Mouse (Mus musculus): ENCODE data around the gene Thada.

Gene Thada

DNA sequence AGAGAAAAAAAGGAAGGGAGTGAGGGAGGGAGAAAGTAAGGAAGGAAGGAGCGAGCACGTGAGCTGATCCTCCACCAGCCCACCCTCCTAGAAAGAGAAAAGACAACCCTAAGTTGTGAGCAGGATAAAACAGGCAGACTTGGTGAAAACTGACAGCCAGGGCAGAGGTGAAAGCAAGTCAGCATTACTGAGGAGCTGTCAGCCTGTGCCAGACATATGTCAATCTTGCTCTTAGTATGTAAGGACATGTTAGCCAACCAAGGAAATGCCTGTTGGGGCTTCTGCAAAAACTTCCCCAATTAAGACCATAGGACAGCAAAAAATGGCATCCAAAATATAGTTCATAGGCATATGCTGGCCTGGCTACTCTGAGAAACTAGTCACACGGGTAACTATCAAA lies 117.1 kb downstream of the Thada start:
- no peak for DNase-seq (ENCODE audit: low spot score)

DNA sequence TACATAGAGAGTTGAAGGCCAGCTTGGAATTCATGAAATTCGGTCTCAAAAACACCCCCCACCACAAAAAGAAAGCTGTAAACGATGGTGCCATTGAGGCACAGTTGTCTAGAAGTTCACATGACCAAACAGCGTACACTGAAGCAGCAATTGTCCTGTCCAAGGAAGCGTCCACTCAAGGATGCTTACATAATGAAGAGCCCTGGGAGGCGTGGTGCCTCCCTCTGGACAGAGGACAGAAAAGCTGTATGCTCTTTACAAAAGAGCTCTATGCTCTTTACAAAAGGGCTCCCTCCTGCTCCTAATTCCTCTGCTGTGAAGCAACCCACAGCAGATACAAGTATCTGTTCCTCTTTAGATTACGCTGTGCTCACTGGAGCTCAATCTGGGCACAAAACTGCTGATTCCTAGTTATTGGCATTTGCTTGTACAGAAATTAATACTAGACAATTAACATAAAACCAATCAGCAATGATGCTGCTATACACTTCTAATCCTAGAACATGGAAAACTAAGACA lies 123.6 kb downstream of the Thada start:
- DNase-seq (ENCODE audit: low spot score), result no peak

DNA sequence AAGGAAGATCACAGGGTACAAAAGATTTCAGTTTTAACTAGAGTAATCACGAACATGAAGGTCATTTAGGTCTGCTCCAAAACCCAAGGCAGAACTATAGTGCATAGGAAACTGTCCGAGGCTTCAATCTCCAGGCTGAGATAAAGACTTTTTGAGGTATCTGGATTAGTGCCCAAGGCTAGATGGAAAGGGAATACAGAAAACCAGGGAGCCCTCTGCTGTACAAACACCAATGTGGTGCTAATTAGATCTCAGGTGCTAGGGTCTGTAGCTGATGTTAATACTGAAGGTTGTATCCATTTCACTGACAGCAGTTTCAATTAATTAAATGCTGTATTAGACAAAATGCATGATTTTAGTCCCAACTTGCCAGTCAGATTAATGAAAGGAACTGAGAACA lies 124.3 kb downstream of the Thada start:
- DNase-seq (ENCODE audit: low spot score), result no peak

DNA sequence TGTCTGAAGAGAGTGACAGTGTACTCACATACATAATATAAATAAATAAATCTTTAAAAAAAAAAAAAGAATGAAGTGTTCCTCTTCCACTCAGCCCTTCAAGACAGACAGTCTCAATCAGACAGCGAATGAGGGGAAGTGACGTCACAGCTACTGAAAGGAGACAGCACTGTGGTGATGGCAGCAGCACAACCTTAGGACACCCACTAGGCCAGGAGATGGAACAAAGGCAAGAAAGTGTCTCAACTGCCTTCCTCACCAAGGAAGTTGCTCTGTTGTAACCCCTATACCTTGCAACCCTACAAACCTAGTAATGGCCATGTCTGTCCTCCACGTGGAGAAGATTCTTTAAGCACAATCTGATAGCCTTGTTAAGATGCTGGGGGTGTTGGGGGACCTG lies 125.4 kb downstream of the Thada start:
- no peak for DNase-seq (ENCODE audit: low spot score)

DNA sequence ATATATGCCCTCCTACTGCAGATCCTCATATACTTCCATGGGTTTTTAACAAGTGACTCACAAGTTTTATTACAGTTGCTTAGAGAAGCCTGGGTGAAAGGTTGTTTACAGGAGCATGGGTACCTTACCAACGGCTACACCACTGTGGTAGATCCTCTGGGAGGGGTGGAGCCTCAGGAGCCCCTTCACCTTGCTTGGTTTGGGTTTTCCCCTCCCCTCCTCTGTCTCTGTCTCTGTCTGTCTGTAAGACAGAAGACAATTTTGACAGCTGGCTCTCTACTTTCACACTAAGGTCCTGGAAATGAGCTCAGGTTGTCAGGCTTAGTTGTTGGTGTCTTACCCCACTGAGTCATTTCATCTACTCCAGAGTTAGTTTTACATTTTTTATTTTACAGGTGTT lies 130.0 kb downstream of the Thada start:
- no peak for DNase-seq (ENCODE audit: low spot score)

DNA sequence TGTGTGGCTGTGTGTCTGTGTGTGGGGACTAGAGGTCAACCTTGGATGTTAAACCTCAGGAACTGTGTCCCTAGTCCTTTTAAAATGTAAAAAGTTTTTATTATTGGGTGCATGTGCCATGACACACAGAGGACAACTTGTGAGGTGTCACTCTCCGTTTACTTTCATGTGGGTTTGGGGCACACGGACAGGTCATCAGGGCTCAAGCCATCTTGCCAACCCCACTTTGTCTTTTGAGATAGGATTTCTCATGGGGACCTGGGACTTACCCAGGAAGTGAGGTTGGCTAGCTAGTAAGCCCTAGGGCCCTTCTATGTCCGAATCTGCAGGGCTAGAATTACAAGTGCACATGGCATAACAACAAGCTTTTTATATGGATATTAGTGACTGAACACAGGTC lies 130.9 kb downstream of the Thada start:
- no peak for DNase-seq (ENCODE audit: low spot score)

DNA sequence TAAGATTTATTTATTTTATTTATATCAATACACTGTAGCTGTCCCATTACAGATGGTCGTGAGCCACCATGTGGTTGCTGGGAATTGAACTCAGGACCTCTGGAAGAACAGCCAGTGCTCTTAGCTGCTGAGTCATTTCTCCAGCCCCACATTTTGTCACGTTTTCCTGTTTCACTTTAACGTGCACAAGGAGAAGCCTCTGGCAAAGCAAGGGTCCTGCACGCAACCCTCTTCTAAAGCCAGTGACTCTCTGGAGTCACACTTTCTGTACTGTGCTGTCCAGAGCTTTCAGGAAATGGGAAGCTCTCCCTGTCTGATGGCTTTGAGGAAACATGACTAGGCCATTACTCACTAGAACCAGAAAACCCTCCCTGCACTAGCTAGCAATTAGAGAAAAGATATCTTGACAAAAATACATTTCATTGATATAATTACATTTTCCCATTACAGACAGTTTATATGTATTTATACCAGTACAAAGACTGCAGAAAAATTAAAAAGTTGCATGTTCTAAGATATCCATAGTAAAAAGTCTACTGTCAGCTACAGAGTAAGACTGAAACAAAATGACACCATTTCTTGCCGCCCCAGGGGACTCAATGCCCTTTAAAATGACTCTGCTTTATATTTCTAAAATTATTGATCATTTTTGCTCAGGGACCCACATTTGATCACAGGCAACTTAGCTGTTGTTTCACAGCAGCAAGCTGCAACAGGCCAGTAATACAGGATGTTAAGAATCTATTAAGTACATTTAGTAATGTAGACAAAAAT lies 131.6 kb downstream of the Thada start:
- DNase-seq (ENCODE audit: low spot score), result no peak

DNA sequence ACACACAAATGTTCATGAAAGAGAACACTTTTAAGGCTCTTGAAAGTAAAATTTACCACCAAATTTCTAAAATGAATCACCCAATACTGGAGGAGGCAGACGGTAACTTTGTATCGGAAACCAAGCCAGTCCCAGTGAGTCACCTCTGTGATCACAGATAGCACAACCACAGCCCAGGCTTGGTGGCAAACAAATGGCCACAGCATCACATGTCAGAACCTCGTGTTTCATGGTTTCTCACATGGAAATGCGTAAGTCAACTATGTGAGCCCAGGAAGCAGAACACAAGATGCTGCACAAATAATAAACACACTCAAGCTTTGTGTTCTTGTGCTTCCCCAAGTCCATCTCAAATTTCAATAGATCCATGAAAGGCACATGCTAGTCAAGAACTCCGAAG lies 133.1 kb downstream of the Thada start:
- DNase-seq (ENCODE audit: low spot score), result no peak

DNA sequence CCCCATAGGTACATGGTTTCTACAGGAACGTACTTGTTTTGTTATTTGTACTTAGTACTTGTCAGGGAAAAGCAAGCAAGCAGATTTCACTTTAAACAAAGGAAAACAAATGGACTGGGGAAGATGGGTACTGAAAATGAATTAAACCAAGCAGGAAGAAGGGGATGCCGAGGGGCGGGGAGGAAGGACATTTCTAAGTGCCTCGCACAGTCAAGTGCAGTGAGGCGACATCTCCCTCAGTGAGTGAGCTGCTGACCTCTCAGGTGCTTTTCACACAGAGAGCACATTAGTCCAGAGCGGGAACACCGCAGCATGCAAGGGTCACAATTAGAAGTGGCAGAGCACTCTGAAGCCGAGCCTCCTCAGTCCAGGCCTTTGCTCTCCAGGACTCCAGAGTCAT lies 135.0 kb downstream of the Thada start:
- no peak for DNase-seq (ENCODE audit: low spot score)

DNA sequence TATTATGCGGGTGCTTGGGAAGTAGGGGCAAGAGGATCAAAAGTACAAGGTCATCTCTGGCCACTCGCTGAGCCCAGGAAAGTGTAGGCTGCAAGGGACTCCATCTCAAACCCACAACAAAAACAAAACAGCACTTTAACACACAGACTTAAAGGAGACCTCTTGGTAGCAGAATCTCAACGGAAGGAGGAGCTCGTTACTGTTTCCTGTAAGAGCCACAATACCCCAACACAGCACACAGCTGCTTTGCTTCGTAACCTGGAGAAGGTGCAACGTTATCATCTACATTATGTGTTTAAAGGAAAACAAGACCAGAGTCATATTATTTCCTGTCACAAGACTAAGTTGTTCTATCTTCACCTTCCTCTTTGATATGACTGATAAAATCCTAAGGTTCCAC lies 135.5 kb downstream of the Thada start:
- no peak for DNase-seq (ENCODE audit: low spot score)

DNA sequence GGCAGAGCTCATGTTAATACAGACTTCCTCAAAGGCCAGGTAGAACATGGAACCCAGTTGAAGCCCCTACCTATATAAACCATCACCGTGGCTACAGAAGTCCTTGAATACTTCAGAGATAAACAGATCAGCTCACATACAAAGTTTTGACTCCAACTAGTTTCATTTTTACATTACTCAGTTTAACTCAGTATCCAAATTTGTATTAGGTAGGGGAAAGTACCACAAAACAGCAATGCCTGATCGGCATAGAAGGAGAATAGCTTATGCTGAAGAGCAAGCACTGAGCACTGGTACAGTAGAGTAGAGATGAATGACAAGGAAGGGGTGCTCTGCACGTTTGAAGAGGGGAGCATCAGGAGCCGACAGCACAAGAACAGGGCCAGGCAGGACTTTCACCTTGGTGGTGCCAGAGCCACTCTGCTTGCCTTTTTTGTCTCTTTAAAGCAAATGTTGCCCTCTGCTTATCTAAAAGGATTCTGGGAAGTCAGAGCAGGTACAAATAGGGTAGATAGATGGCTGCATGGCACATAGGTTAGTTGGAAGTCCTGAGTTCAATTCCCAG lies 136.0 kb downstream of the Thada start:
- DNase-seq (ENCODE audit: low spot score), result no peak

DNA sequence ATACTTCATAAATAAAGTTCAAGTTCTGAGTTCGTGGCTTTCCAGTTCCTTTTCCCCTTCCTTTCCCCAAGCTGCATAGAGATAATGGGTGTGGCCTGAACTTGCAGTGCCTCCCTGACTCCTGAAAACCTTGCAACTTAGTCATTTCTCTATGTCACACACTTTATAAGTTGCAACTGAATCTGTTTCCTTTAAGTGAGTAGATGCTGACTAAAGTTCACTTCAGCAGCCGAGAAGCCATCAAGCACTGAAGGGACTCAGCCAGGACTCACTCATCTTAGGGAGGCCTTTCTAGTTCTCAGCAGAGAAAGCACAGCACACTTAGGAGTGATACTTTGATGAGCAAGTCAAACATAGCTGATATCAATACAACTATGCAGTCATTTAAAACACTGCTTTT lies 137.5 kb downstream of the Thada start:
- DNase-seq (ENCODE audit: low spot score), result no peak

DNA sequence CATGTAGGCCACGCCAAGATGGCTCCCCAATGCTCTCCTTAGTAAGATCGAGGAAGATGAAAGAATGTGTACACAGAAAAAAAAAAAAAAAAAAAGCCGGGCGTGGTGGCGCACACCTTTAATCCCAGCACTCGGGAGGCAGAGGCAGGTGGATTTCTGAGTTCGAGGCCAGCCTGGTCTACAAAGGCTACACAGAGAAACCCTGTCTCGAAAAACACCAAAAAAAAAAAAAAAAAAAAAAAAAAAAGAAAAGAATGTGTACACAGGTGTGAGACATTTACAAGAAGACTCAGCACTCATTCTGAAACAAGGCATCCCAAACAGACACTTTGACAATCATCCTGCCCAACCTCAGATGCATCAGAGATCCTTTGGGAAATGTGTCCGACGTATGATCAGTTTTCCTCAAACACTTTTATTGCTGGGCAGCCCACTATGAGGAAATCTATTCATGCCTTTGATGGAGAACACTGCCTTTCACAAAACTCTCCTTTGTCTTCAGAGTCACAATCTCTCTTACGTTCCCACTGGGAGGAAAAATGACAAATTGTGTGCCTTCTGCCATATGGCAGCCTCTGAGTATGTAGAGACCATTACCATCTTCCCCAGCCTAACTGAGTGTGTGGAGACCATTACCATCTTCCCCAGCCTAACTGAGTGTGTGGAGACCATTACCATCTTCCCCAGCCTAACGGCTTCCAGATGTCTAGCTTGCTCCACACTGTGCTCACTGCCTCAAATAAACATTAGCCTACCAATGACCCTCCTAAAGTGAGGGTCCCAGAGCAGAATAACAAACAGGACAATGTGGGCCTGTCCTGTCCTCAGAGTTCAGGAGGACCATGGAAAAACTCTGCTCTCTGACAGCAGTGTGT lies 138.7 kb downstream of the Thada start:
- DNase-seq (ENCODE audit: low spot score), result no peak

DNA sequence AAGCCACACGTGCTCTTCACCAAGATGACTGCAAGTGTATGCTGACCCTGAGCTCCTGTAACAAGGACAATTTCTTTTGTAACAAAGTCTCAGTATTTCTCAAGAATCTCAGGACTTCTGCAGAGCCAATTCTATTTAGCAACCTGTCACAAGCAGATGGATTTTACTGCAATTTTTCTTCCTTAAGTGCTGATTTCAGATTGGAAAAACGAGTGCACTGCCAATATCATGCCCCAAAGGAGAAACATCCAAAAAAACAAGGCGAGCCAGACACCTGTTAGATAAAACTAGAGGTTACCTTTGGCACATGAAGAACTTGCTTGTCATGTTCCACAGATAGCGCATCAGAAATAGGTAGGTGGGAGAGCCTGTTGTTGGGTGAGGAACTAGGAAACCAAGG lies 143.8 kb downstream of the Thada start:
- no peak for DNase-seq (ENCODE audit: low spot score)

DNA sequence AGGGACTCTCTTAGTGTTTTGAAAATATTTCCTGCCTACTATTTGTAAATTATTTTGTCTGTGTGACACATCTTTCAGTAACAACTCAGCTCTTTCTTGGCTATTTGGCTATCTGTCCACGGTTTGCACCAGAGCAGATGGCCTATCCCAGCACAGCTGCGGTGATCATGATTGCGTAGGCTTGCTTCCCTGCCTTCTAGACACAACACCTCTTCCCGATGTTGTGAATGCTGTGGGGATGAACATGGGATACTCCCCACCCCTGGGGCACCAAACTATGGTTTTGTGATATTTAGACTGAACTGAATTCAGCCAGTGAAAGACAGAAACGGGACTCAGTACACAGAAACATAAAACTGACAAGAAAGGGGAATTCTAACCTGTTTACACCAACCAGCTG lies 144.7 kb downstream of the Thada start:
- peak; percentile 28 for DNase-seq (ENCODE audit: low spot score)

DNA sequence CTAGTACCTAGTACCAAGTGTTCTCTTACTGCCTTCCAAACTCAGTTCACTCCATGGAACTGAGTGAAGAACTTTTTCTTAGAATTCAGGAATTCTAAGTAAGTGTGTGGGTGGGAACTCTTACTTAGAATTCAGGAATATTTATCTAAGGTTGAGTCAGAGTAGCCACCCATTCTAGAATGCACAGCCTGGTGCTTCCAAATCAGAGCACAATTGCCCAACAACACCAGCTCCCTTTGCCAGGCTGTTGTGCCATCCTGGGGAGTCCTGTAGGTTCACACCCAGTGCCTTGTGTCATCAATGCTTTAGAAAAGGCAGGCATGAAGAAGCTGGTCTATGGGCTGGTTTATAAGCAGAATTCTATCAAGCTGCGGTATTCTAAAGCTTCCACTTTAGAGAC lies 145.4 kb downstream of the Thada start:
- DNase-seq (ENCODE audit: low spot score), result no peak

DNA sequence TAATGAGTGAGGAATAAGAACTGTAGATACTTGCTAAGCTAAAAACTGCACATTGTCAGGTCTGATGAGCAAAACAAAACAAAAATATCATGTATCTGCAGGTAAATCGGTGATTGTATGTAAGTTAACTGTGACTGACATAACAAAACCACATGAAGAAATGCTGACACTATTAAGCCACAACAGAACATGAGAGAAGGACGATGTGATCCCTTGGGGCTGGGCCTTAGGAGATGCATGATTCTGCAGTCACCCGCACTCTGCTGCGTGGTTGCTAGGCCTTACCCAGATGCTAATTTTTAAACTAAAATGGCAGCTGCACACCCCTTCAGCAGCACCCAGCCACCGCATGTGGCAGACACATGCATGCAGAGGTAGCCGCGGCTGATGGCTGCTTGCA lies 151.7 kb downstream of the Thada start:
- no peak for DNase-seq (ENCODE audit: low spot score)

DNA sequence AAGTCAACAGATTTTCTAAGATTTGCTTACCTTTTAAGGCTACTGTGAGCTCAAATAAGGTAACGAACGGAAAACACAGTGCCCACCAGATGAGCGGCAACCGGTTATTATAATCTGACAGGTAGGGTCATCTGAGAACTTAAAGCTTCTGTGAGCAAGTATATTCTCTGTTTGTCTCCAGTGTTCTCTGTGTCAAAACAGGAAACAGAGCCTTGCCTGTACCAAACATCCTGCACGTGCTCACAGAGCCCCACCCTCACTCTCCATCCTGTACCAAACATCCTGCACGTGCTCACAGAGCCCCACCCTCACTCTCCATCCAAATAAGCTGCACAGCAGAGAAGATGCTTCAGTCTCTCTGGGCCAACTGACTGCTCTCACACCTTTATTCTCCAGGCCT lies 152.5 kb downstream of the Thada start:
- DNase-seq (ENCODE audit: low spot score), result no peak

DNA sequence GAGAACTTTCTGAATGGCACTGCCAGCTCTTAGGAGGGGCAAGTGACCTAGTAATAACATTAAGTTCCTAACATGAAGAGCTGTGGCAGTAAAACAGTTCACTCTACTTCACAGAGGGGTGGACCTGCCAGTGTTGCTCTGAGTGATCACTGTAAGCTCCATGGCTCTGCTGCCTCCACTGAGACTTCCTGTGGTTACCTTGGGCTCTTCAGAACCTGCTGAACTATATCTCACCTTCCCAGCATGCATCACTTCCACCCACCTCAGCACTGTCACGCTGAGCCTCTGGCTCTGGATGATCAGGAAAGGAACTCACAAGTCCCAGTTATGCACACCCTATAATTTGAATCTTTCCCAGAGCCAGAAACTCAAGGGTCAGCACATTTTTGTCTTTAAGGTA lies 159.9 kb downstream of the Thada start:
- DNase-seq (ENCODE audit: low spot score), result no peak

DNA sequence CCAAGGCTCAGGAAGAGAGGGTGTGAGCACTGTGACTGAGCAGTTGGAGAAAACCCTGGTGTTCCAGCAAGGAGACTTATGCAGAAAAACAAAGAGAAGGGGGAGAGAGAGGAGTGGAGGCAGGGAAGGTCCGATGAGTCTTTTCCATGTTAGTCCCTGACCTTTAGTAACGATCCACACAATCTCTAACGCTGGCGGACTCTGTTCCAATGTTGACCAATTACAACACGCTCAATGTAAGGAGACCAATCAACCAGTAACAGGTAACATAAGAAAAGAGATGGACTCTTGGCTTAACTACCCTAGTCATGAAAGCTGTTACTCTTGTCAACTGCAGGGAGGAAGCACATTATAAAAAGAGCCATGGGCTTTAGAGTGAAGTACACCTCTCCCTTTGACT lies 160.9 kb downstream of the Thada start:
- DNase-seq (ENCODE audit: low spot score), result no peak

DNA sequence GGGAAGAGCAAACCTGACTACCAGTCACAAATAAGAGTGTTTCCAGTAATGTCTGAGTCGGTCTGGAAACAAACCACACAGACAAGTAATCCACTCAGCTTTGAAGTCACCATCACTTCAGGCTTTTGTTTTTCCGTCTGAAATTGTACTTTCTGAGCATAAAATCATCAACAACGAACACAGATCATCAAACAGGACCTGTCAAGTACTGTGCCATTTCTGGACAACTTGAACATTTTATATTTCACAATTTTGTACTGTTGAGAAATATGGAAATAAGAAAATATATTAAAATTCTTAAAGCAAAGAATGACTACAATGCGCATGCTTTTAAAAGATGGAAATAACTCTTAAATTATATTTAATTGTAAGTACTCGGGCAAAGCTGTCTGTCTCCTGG lies 161.9 kb downstream of the Thada start:
- no peak for DNase-seq (ENCODE audit: low spot score)

DNA sequence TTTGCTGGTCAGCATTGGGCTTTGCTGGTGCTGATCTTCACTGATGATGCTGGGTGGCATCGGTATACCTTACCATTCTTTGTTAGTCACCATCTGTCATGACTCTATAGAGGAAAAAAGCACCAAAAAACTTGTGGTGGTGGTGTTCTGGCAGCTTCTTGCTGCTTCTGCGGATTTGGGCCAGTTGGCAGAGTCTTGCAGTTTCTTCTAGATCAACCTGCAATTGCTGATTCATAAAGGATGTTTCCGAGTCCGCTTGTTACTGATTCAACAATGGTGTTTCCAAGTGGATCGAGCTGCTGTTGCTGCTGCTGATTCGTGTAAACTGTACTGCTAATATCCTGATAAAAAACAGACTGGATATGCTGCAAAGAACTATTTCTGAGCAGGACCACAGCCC lies 168.0 kb downstream of the Thada start:
- DNase-seq (ENCODE audit: low spot score), result no peak

DNA sequence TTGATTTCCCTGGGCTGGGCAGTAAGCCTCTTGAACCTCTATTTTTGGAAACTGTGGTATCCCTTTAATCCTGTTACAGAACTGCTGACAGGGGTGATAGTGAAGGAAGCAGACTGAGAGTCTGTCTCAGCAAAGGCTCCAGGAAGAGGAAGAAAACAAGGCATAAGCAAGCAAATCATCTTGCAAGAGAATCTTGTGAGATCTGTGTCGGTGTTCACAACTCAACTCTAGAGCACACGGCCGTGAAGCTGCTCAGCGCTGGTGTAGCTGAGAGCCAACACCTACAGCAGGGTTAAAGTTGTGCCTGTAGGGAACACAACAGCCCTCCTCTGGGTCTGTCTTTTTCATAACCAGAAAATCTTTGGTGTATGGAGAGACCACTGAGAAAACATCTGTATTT lies 172.8 kb downstream of the Thada start:
- DNase-seq (ENCODE audit: low spot score), result no peak

Data from ovary, postnatal 36 days (tissue).